Mouse (Mus musculus): ENCODE results near the gene Pif1.

GRCm38 (mm10) chr9:65635766-65636165 lies 48.8 kb downstream of the Pif1 start:
- TF ChIP-seq CTCF (IDR thresholded peaks at IDR 0.05; ENCODE audit: low read depth, low read length) (no peak), POLR2A (IDR thresholded peaks at IDR 0.05; ENCODE audit: borderline replicate concordance, low read depth, low read length) (no peak)

Data from bone marrow macrophage, adult 2 months (primary cell).